Comparison of ENCODE assay signal across 12 mouse cellular contexts in genomic region chr17:27201981-27202380, GRCm38 (mm10). TPM values are rescaled to one million over a fixed set of nuclear protein-coding genes. Genes with fewer than 3 reads are reported as not detected.
A peak's percentile ranks its signal among the peaks of the same experiment; 100 is the strongest.
DNase-seq lines count a peak whose midpoint lies in the region; ATAC-seq and TF ChIP-seq lines count a peak whose summit lies in the region.
"Had no signal": no experiment of that assay in that cellular context is flagged by ENCODE, and none has a peak within 500 bp of the region (broad histone marks: within the 10 kb centered on the region; RNA-seq: fewer than 3 reads in every experiment).

No protein-coding gene starts in this region.

- H3K36me3 ChIP-seq in kidney, postnatal 0 days (ENCODE audit: insufficient read depth, low read length): peaks cover 26% of the 10 kb centered on the region
- peaks cover 42% of the 10 kb centered on the region for H3K36me3 ChIP-seq in kidney, embryonic 14.5 days (ENCODE audit: control insufficient read depth, insufficient read depth, low read length)

- no peak for DNase-seq in kidney, postnatal 0 days (ENCODE audit: low spot score)
- DNase-seq in 416B (ENCODE audit: low read depth) (peak; percentile 57), ES-CJ7 (ENCODE audit: low read depth, low spot score) (peak; percentile 81)
- no peak for DNase-seq in right cerebral cortex, postnatal 25 days
- no peak for DNase-seq in cerebellum, postnatal 4 days (ENCODE audit: low spot score in 2 of 2)
- no peak for DNase-seq in kidney, postnatal 10 days
- DNase-seq: adrenal gland, adult 8-10 months; layer of hippocampus, postnatal 36 days had no signal

- WGBS in kidney, postnatal 0 days: 69% methylated on average over 2 of the region's 2 CpGs
- WGBS in kidney, embryonic 14.5 days: 72% methylated on average over 2 of the region's 2 CpGs

- no peaks in the 10 kb centered on the region for H3K27me3 ChIP-seq in kidney, postnatal 0 days (ENCODE audit: insufficient read depth, low read length)
- H3K27me3 ChIP-seq in kidney, embryonic 14.5 days (ENCODE audit: control insufficient read depth, insufficient read depth, low read length): no peaks in the 10 kb centered on the region
- H3K27me3 ChIP-seq: hindbrain, embryonic 13.5 days had no signal

- H3K4me1 ChIP-seq in kidney, postnatal 0 days (replicated peaks; ENCODE audit: insufficient read depth, low read length): peaks cover 10% of the 10 kb centered on the region
- H3K4me1 ChIP-seq in kidney, embryonic 14.5 days (ENCODE audit: control insufficient read depth, insufficient read depth, low read length): peaks cover 29% of the 10 kb centered on the region

- TF ChIP-seq CTCF in kidney, postnatal 0 days (IDR thresholded peaks at IDR 0.05; ENCODE audit: low read depth): peak; percentile 55

- no peaks in the 10 kb centered on the region for H3K9me3 ChIP-seq in kidney, postnatal 0 days (replicated peaks; ENCODE audit: low read length)
- H3K9me3 ChIP-seq in kidney, embryonic 14.5 days (ENCODE audit: control insufficient read depth, low read length): no peaks in the 10 kb centered on the region; the same call in 1 of the 2 replicates
- H3K9me3 ChIP-seq: hindbrain, embryonic 13.5 days had no signal

- no peak for ATAC-seq in kidney, postnatal 0 days (replicated peaks; ENCODE audit: low FRiP score, low read depth)
- no peak for ATAC-seq in kidney, embryonic 14.5 days (ENCODE audit: low FRiP score, low TSS enrichment)
- ATAC-seq in erythroid progenitor cell, adult 5-6 weeks (replicated peaks; ENCODE audit: low FRiP score, poor library complexity, severe bottlenecking): peak; percentile 41; the same call in 1 of the 2 replicates

- H3K4me2 ChIP-seq in kidney, postnatal 0 days (ENCODE audit: low read length): no peak overlapping the region
- H3K4me2 ChIP-seq in kidney, embryonic 14.5 days (replicated peaks; ENCODE audit: low read depth, low read length): no peak overlapping the region

- H3K27ac ChIP-seq in kidney, postnatal 0 days: no peak overlapping the region
- no peak overlapping the region for H3K27ac ChIP-seq in kidney, embryonic 14.5 days (ENCODE audit: low read depth, low read length)
- H3K27ac ChIP-seq: hindbrain, embryonic 13.5 days had no signal

- no peak overlapping the region for H3K9ac ChIP-seq in kidney, postnatal 0 days (ENCODE audit: low read depth, low read length)
- H3K9ac ChIP-seq in kidney, embryonic 14.5 days (ENCODE audit: low read depth, low read length): no peak overlapping the region

- no peak overlapping the region for H3K4me3 ChIP-seq in kidney, postnatal 0 days (replicated peaks; ENCODE audit: low read depth, low read length)
- H3K4me3 ChIP-seq in kidney, embryonic 14.5 days (ENCODE audit: low read length): no peak overlapping the region

RNA-seq across cellular contexts. Expression of gene Lemd2, which starts 2.3 kb away (rescaled TPM):
- polyA plus RNA-seq in kidney, postnatal 0 days (2015; fragmentation: Nextera tagmentation; extraction: Ambion mirVana): 14.0 and 18.0 TPM in 2 replicates
- polyA plus RNA-seq in kidney, embryonic 14.5 days (2014; fragmentation: Nextera tagmentation; extraction: Ambion mirVana): 14.5 and 15.6 TPM in 2 replicates
- total RNA-seq in erythroid progenitor cell, adult 5-6 weeks (2015; ENCODE audit: low replicate concordance): 14.1 and 49.5 TPM in 2 replicates
- 17.6 and 31.8 TPM in 2 replicates for total RNA-seq in erythroid progenitor cell, adult 5-6 weeks (2017; ENCODE audit: low replicate concordance)

RNA-seq across cellular contexts. Expression of gene Ip6k3, which starts 34.4 kb away (rescaled TPM):
- 0.18 and 0.43 TPM in 2 replicates for polyA plus RNA-seq in kidney, postnatal 0 days (2015; fragmentation: Nextera tagmentation; extraction: Ambion mirVana)
- 0.12 TPM in 1 of 2 replicates, not detected in the other for polyA plus RNA-seq in kidney, embryonic 14.5 days (2014; fragmentation: Nextera tagmentation; extraction: Ambion mirVana)
- not detected in 2 replicates for total RNA-seq in erythroid progenitor cell, adult 5-6 weeks (2015; ENCODE audit: low replicate concordance)
- not detected in 2 replicates for total RNA-seq in erythroid progenitor cell, adult 5-6 weeks (2017; ENCODE audit: low replicate concordance)
- total RNA-seq: megakaryocyte-erythroid progenitor cell, adult 5-6 weeks had no signal

Comparison
In these comparisons a context has a peak if more than half of its experiments do, and no peak if none do; other contexts are left out.
1. DNase-seq: peak in 416B (single experiment) and ES-CJ7 (single experiment); none in kidney, postnatal 0 days (single experiment), right cerebral cortex, postnatal 25 days (single experiment), cerebellum, postnatal 4 days (0 of 2) and kidney, postnatal 10 days (single experiment).